Mouse (Mus musculus): ENCODE measurements at regions not wholly inside any gene's neighbourhood (a gene's known extent, or its start where the extent isn't known, plus 50 kb on each side); places are given as distances from the start of the nearest gene placed in this dataset.

GRCm38 (mm10) chr13:37468304-37469178 lies 123.5 kb downstream of the Ly86 start:
- DNase-seq (ENCODE audit: inconsistent ontology term) = no peak

- DNase-seq (ENCODE audit: inconsistent ontology term) = no peak
These were observed 125.4 kb downstream of the Ly86 start for GRCm38 (mm10) chr13:37470230-37470907.

- no peak for DNase-seq (ENCODE audit: inconsistent ontology term)
These were observed 128.4 kb downstream of the Ly86 start for GRCm38 (mm10) chr13:37473359-37473758.

- DNase-seq (ENCODE audit: inconsistent ontology term) = no peak
These were observed 130.8 kb downstream of the Ly86 start for GRCm38 (mm10) chr13:37475804-37476203.

- no peak for DNase-seq (ENCODE audit: inconsistent ontology term)
These were observed 131.4 kb downstream of the Ly86 start for GRCm38 (mm10) chr13:37476256-37477053.

GRCm38 (mm10) chr13:37477342-37477741 lies 132.3 kb downstream of the Ly86 start:
- DNase-seq (ENCODE audit: inconsistent ontology term) = no peak

GRCm38 (mm10) chr13:37477749-37478548 lies 132.9 kb downstream of the Ly86 start:
- DNase-seq (ENCODE audit: inconsistent ontology term) = peak; percentile 78

- DNase-seq (ENCODE audit: inconsistent ontology term) = no peak
These were observed 134.2 kb downstream of the Ly86 start for GRCm38 (mm10) chr13:37479182-37479691.

GRCm38 (mm10) chr13:37481514-37481913 lies 136.5 kb downstream of the Ly86 start:
- DNase-seq (ENCODE audit: inconsistent ontology term) = no peak

- DNase-seq (ENCODE audit: inconsistent ontology term) = no peak
These were observed 137.0 kb downstream of the Ly86 start for GRCm38 (mm10) chr13:37482038-37482437.

- DNase-seq (ENCODE audit: inconsistent ontology term) = no peak
These were observed 137.6 kb downstream of the Ly86 start for GRCm38 (mm10) chr13:37482589-37482988.

GRCm38 (mm10) chr13:37483010-37483855 lies 138.2 kb downstream of the Ly86 start:
- DNase-seq (ENCODE audit: inconsistent ontology term) = peak; percentile 85

- no peak for DNase-seq (ENCODE audit: inconsistent ontology term)
These were observed 139.6 kb downstream of the Ly86 start for GRCm38 (mm10) chr13:37484631-37485030.

GRCm38 (mm10) chr13:37492115-37493001 lies 147.3 kb downstream of the Ly86 start:
- DNase-seq (ENCODE audit: inconsistent ontology term) = no peak

- no peak for DNase-seq (ENCODE audit: inconsistent ontology term)
These were observed 148.3 kb downstream of the Ly86 start for GRCm38 (mm10) chr13:37493331-37493730.

- DNase-seq (ENCODE audit: inconsistent ontology term) = no peak
These were observed 150.4 kb downstream of the Ly86 start for GRCm38 (mm10) chr13:37495272-37495932.

- no peak for DNase-seq (ENCODE audit: inconsistent ontology term)
These were observed 153.0 kb downstream of the Ly86 start for GRCm38 (mm10) chr13:37497986-37498385.

GRCm38 (mm10) chr13:37500668-37501286 lies 155.8 kb downstream of the Ly86 start:
- no peak for DNase-seq (ENCODE audit: inconsistent ontology term)
